Mouse (Mus musculus): Measurements from ENCODE around the gene Mdm2. TPM values are rescaled to one million over a fixed set of nuclear protein-coding genes. Genes with fewer than 3 reads are reported as not detected.

Gene Mdm2
- polyA plus RNA-seq, 1 experiment from 2014 or later: 51.2 TPM

DNA sequence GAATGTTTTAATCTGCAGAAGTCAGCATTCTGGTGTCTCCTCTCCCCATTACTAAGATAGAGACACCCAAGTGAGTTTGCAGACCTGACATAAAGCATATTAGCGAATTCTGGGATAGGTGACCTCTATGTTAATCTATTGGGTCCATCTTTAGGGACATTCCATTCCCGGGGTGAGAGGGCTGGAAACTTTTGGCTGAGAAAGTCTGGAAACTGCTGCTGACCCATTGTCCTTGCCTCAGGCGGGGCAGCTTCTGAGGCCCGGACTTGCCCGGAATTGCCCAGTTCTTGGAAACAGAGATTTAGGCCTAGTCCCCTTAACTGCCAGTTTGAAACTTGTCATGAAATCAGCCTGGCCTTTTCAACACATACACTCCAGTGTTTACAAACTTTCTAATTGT is 850 bp upstream of the Mdm2 start:
- H3K9ac ChIP-seq (ENCODE audit: low read length): peak overlapping the region; percentile 40; the same call in 1 of the 2 replicates
- no peak for ATAC-seq (ENCODE audit: low read depth)
- WGBS: 61% methylated on average over 5 of the region's 5 CpGs
- H3K4me1 ChIP-seq (replicated peaks; ENCODE audit: control insufficient read depth, insufficient read depth, low read length): peaks cover 15% of the 10 kb centered on the region
- peaks cover 12% of the 10 kb centered on the region; the same call in 1 of the 2 replicates for H3K36me3 ChIP-seq (ENCODE audit: control insufficient read depth, insufficient read depth, low read length)
- H3K4me2 ChIP-seq (ENCODE audit: low read depth, low read length): peak overlapping the region; percentile 74
- no peaks in the 10 kb centered on the region for H3K9me3 ChIP-seq (ENCODE audit: control insufficient read depth, low read length)
- no peak overlapping the region for H3K27ac ChIP-seq (ENCODE audit: low read length)
- peak overlapping the region; percentile 99 for H3K4me3 ChIP-seq (ENCODE audit: low read length)
- no peaks in the 10 kb centered on the region for H3K27me3 ChIP-seq (ENCODE audit: control insufficient read depth, insufficient read depth, low read depth, low read length)

DNA sequence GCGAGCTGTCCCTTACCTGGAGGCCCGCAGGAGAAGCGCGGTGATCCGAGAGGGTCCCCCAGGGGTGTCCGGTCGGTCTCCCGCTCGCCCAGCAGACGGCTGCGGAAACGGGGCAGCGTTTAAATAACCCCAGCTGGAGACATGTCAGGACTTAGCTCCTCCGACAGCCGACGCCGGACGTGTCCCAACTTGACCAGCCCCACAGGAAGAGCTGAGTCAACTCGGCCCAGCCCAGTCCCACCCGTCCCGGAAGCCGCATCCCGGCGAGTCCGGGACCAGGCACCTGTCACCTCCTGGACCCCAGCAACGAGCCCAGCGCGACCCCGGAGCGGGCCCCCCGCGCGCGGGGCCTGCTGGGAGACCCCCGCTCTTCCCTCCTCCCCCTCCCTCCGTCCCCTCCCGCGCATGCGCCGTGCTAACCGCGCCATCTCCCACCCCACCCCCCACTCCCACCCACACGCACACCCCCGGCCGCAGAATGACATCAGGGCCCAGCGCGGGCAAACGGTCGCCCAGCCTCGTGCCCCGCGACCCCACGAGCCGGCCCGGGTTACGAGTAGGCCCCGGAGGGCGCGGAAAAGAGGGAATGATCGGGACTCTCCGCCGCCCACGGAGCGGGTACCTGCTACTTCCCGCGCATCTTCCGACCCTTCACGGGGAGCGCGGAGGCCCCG is 491 bp downstream of the Mdm2 start:
- Histone ChIP-seq H3K9me3 (ENCODE audit: control insufficient read depth, low read length) (no peaks in the 10 kb centered on the region), H3K4me1 (replicated peaks; ENCODE audit: control insufficient read depth, insufficient read depth, low read length) (peaks cover 16% of the 10 kb centered on the region), H3K4me2 (ENCODE audit: low read depth, low read length) (peak overlapping the region; percentile 65), H3K4me3 (ENCODE audit: low read length) (peak overlapping the region; percentile 99), H3K27me3 (ENCODE audit: control insufficient read depth, insufficient read depth, low read depth, low read length) (no peaks in the 10 kb centered on the region), H3K36me3 (ENCODE audit: control insufficient read depth, insufficient read depth, low read length) (peaks cover 17% of the 10 kb centered on the region; the same call in 1 of the 2 replicates), H3K9ac (ENCODE audit: low read length) (peak overlapping the region; percentile 100), H3K27ac (ENCODE audit: low read length) (peak overlapping the region; percentile 98)
- ATAC-seq (ENCODE audit: low read depth): peak; percentile 84
- under 1% methylated on average over 54 of the region's 71 CpGs for WGBS

GRCm38 (mm10) chr10:117709326-117709830 is 1.2 kb downstream of the Mdm2 start:
- Histone ChIP-seq H3K9me3 (ENCODE audit: control insufficient read depth, low read length) (no peaks in the 10 kb centered on the region), H3K4me1 (replicated peaks; ENCODE audit: control insufficient read depth, insufficient read depth, low read length) (peaks cover 16% of the 10 kb centered on the region), H3K27me3 (ENCODE audit: control insufficient read depth, insufficient read depth, low read depth, low read length) (no peaks in the 10 kb centered on the region), H3K9ac (ENCODE audit: low read length) (peak overlapping the region; percentile 100), H3K36me3 (ENCODE audit: control insufficient read depth, insufficient read depth, low read length) (peaks cover 23% of the 10 kb centered on the region), H3K4me3 (ENCODE audit: low read length) (peak overlapping the region; percentile 99), H3K4me2 (ENCODE audit: low read depth, low read length) (peak overlapping the region; percentile 65), H3K27ac (ENCODE audit: low read length) (no peak overlapping the region)
- WGBS: 28% methylated on average over 12 of the region's 12 CpGs
- no peak for ATAC-seq (ENCODE audit: low read depth)

- 73% methylated on average over 9 of the region's 9 CpGs for WGBS
- H3K27ac ChIP-seq (ENCODE audit: low read length): no peak overlapping the region
- no peaks in the 10 kb centered on the region for H3K27me3 ChIP-seq (ENCODE audit: control insufficient read depth, insufficient read depth, low read depth, low read length)
- H3K4me3 ChIP-seq (ENCODE audit: low read length): peak overlapping the region; percentile 99
- 0 out of 2 replicates have a peak overlapping the region, but pooled peaks have one; percentile 12 for H3K9ac ChIP-seq (ENCODE audit: low read length)
- peaks cover 23% of the 10 kb centered on the region for H3K36me3 ChIP-seq (ENCODE audit: control insufficient read depth, insufficient read depth, low read length)
- ATAC-seq (ENCODE audit: low read depth): no peak
- H3K4me2 ChIP-seq (ENCODE audit: low read depth, low read length): peak overlapping the region; percentile 65
- H3K9me3 ChIP-seq (ENCODE audit: control insufficient read depth, low read length): no peaks in the 10 kb centered on the region
- H3K4me1 ChIP-seq (replicated peaks; ENCODE audit: control insufficient read depth, insufficient read depth, low read length): peaks cover 16% of the 10 kb centered on the region
Observed at GRCm38 (mm10) chr10:117708856-117709255, 1.7 kb downstream of the Mdm2 start.

GRCm38 (mm10) chr10:117708376-117708775 is 2.2 kb downstream of the Mdm2 start:
- H3K27ac ChIP-seq (ENCODE audit: low read length): no peak overlapping the region
- H3K9me3 ChIP-seq (ENCODE audit: control insufficient read depth, low read length): no peaks in the 10 kb centered on the region
- peak overlapping the region; percentile 99; the same call in 1 of the 2 replicates for H3K4me3 ChIP-seq (ENCODE audit: low read length)
- no peaks in the 10 kb centered on the region for H3K27me3 ChIP-seq (ENCODE audit: control insufficient read depth, insufficient read depth, low read depth, low read length)
- H3K9ac ChIP-seq (ENCODE audit: low read length): no peak overlapping the region
- peaks cover 25% of the 10 kb centered on the region for H3K36me3 ChIP-seq (ENCODE audit: control insufficient read depth, insufficient read depth, low read length)
- H3K4me2 ChIP-seq (ENCODE audit: low read depth, low read length): no peak overlapping the region
- 93% methylated on average over 2 of the region's 2 CpGs for WGBS
- no peak for ATAC-seq (ENCODE audit: low read depth)
- peaks cover 16% of the 10 kb centered on the region for H3K4me1 ChIP-seq (replicated peaks; ENCODE audit: control insufficient read depth, insufficient read depth, low read length)

DNA sequence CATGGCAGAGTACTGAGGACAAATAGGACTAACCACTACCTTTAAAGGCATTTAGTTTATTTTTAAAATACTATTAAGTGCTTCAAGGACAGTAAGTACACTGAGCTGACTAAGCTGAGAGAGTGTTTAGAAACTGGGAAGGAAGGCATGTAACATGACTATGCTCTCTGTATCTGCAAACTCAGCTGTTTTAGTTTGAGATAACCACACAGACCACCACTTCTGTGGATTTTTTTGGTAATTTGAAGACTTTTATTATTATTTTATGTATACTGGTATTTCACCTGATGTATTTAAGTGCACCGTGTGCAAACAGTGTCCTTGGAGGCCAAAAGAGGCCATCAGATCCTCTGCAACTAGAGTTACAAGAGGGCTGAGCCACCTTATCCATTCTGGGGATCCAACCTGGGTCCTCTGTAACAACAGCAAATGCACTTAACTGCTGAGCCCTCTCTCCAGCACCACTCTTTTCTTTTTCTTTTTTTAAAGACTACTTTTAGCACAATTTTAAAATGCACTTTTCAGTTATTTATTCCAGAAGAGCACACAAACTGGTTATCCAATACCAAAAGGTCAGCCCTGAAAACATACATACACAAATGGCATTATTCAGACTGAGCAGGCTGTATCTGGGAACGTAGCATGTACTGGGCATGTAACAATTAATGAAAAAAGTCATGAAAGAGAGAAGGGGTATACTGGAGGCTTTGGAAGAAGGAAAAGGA is 3.3 kb downstream of the Mdm2 start:
- peaks cover 16% of the 10 kb centered on the region for H3K4me1 ChIP-seq (replicated peaks; ENCODE audit: control insufficient read depth, insufficient read depth, low read length)
- no peaks in the 10 kb centered on the region for H3K27me3 ChIP-seq (ENCODE audit: control insufficient read depth, insufficient read depth, low read depth, low read length)
- no peak overlapping the region for H3K9ac ChIP-seq (ENCODE audit: low read length)
- 86% methylated on average over 2 of the region's 2 CpGs for WGBS
- H3K4me3 ChIP-seq (ENCODE audit: low read length): no peak overlapping the region
- H3K9me3 ChIP-seq (ENCODE audit: control insufficient read depth, low read length): no peaks in the 10 kb centered on the region
- ATAC-seq (ENCODE audit: low read depth): no peak
- peaks cover 31% of the 10 kb centered on the region for H3K36me3 ChIP-seq (ENCODE audit: control insufficient read depth, insufficient read depth, low read length)
- H3K27ac ChIP-seq (ENCODE audit: low read length): no peak overlapping the region
- H3K4me2 ChIP-seq (ENCODE audit: low read depth, low read length): no peak overlapping the region

DNA sequence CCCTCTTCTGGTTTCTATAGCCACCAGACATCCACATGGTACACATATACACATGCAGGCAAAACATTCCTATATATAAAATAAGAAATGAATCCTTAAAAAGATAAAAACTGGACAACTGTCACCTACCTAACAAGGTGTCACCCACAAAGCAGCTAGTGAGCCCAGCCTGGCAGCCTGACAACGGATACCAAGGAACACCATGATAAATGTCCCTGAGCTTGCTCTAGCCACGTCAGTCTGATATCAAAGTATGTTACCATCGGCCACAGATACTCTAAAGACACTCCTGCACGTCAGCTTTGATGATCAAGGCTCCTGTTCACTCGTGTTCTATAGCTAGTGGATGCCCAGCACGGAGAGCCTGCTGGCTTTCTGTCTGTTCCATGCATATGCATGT is 4.1 kb downstream of the Mdm2 start:
- Histone ChIP-seq H3K9me3 (ENCODE audit: control insufficient read depth, low read length) (no peaks in the 10 kb centered on the region), H3K27me3 (ENCODE audit: control insufficient read depth, insufficient read depth, low read depth, low read length) (no peaks in the 10 kb centered on the region), H3K36me3 (ENCODE audit: control insufficient read depth, insufficient read depth, low read length) (peaks cover 37% of the 10 kb centered on the region), H3K9ac (ENCODE audit: low read length) (no peak overlapping the region), H3K4me3 (ENCODE audit: low read length) (no peak overlapping the region), H3K4me1 (replicated peaks; ENCODE audit: control insufficient read depth, insufficient read depth, low read length) (peaks cover 15% of the 10 kb centered on the region), H3K4me2 (ENCODE audit: low read depth, low read length) (no peak overlapping the region), H3K27ac (ENCODE audit: low read length) (no peak overlapping the region)
- ATAC-seq (ENCODE audit: low read depth): no peak
- 83% methylated on average over 6 of the region's 6 CpGs for WGBS

- Histone ChIP-seq H3K27me3 (ENCODE audit: control insufficient read depth, insufficient read depth, low read depth, low read length) (no peaks in the 10 kb centered on the region), H3K4me3 (ENCODE audit: low read length) (no peak overlapping the region), H3K4me2 (ENCODE audit: low read depth, low read length) (no peak overlapping the region), H3K36me3 (ENCODE audit: control insufficient read depth, insufficient read depth, low read length) (peaks cover 37% of the 10 kb centered on the region), H3K9ac (ENCODE audit: low read length) (no peak overlapping the region), H3K27ac (ENCODE audit: low read length) (no peak overlapping the region), H3K9me3 (ENCODE audit: control insufficient read depth, low read length) (no peaks in the 10 kb centered on the region), H3K4me1 (replicated peaks; ENCODE audit: control insufficient read depth, insufficient read depth, low read length) (peaks cover 10% of the 10 kb centered on the region)
- ATAC-seq (ENCODE audit: low read depth): no peak
Observed at GRCm38 (mm10) chr10:117705806-117706205, 4.8 kb downstream of the Mdm2 start.

- peaks cover 10% of the 10 kb centered on the region for H3K4me1 ChIP-seq (replicated peaks; ENCODE audit: control insufficient read depth, insufficient read depth, low read length)
- H3K4me2 ChIP-seq (ENCODE audit: low read depth, low read length): no peak overlapping the region
- 95% methylated on average over 6 of the region's 6 CpGs for WGBS
- H3K36me3 ChIP-seq (ENCODE audit: control insufficient read depth, insufficient read depth, low read length): peaks cover 45% of the 10 kb centered on the region
- no peaks in the 10 kb centered on the region for H3K9me3 ChIP-seq (ENCODE audit: control insufficient read depth, low read length)
- H3K27me3 ChIP-seq (ENCODE audit: control insufficient read depth, insufficient read depth, low read depth, low read length): no peaks in the 10 kb centered on the region
- no peak overlapping the region for H3K9ac ChIP-seq (ENCODE audit: low read length)
- H3K27ac ChIP-seq (ENCODE audit: low read length): no peak overlapping the region
- no peak for ATAC-seq (ENCODE audit: low read depth)
- H3K4me3 ChIP-seq (ENCODE audit: low read length): no peak overlapping the region
Observed at GRCm38 (mm10) chr10:117704964-117705335, 5.6 kb downstream of the Mdm2 start.

Measured in lung, embryonic 16.5 days (tissue).